Mouse (Mus musculus): ENCODE measurements around the gene Kcna1. TPM values are rescaled to one million over a fixed set of nuclear protein-coding genes. Genes with fewer than 3 reads are reported as not detected.

Kcna1 gene
- polyA plus RNA-seq, 1 experiment from 2014 or later: 0.64 TPM

DNA sequence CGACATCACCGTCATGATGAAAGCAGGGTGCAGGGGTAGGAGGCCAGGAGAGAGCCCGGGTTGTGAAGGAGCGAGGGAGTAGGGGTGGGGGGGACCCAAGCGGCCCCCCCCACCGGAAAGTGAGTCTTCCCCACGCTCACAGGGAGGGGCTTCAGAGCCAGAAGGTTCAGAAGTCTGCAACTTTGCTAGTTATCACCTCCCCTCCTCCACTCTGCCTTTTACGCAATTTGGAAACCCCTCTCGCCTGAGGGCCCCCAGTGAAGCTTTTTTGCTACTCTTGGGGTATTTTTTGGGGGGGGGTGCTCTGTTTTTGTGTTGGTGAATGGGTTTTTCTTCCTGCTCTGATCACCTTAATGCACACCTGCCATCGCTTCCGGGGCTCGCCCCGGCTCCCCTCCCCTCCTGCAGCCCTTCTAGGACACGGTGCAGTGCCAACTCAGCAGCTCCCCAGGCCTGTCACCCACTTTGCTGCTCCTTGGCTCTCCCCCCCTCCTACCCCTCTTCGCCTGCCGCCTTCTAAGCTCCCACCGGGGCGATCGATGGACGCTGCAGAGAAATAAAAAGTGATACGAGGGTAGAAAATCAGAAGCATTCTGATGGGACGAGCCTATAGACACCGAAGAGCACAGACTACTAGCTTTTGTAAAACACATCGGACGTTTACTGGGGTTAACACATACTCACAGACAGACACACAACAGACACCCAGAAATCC is 2.7 kb downstream of the Kcna1 start:
- WGBS: under 1% methylated on average over 25 of the region's 25 CpGs
- Histone ChIP-seq H3K27ac (no peak overlapping the region), H3K36me3 (no peaks in the 10 kb centered on the region), H3K27me3 (ENCODE audit: insufficient read depth, poor library complexity, severe bottlenecking) (peaks cover 96% of the 10 kb centered on the region), H3K9me3 (no peaks in the 10 kb centered on the region), H3K4me3 (peak overlapping the region; percentile 65), H3K4me1 (replicated peaks) (peaks cover 37% of the 10 kb centered on the region)
- DNase-seq (ENCODE audit: low spot score): no peak

DNA sequence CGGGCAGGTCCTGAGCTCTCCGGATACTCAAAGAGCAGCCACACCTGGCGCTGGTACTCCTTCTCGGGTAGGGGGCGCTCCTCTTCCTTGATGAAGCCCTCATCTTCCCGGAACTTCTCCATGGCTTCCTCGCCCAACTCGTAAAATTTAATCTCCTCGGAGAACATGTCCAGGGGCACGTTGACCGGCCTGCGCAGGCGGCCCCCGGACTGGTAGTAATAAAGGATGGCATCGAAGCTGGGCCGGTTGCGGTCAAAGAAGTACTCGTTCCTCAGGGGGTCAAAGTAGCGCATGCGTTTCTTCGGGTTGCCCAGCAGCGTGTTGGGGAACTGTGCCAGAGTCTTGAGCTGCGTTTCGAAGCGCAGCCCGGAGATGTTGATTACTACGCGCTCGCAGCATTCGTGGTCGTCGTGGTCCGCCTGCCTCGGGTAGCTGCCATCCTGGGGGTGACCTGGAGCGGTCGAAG is 3.3 kb downstream of the Kcna1 start:
- 2% methylated on average over 36 of the region's 36 CpGs for WGBS

DNA sequence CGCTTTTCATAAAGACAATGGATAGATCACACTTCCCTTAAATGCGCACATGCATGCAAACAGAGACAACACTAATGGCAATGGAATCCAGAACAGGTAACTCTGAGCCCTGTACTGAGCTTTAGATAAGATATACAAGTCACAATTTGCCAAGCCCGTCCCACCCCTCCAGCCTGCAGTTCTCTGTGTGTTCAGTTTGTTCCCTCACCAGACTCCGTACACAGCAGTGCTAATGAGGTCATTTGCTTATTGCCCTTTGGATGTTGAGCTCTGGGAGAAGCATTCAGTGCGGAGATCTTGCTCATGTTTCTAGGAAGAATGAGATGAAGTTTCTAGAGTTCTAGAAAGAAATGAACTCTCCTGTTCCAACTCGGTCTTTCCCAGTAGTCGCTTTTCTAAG is 17.7 kb downstream of the Kcna1 start:
- no peaks in the 10 kb centered on the region for H3K4me1 ChIP-seq (replicated peaks)
- H3K27me3 ChIP-seq (ENCODE audit: insufficient read depth, poor library complexity, severe bottlenecking): no peaks in the 10 kb centered on the region
- no peak overlapping the region for H3K27ac ChIP-seq
- no peaks in the 10 kb centered on the region for H3K9me3 ChIP-seq
- DNase-seq (ENCODE audit: low spot score): no peak
- H3K4me3 ChIP-seq: no peak overlapping the region
- 91% methylated on average over 7 of the region's 7 CpGs for WGBS
- no peaks in the 10 kb centered on the region for H3K36me3 ChIP-seq

More for the DNA sequence above, 3.3 kb downstream of the Kcna1 start:
- Histone ChIP-seq H3K27ac (no peak overlapping the region), H3K36me3 (no peaks in the 10 kb centered on the region), H3K27me3 (ENCODE audit: insufficient read depth, poor library complexity, severe bottlenecking) (peaks cover 93% of the 10 kb centered on the region), H3K4me1 (replicated peaks) (peaks cover 37% of the 10 kb centered on the region), H3K4me3 (peak overlapping the region; percentile 65), H3K9me3 (no peaks in the 10 kb centered on the region)
- peak; percentile 56 for DNase-seq (ENCODE audit: low spot score)

- Histone ChIP-seq H3K9me3 (no peaks in the 10 kb centered on the region), H3K27ac (no peak overlapping the region), H3K27me3 (ENCODE audit: insufficient read depth, poor library complexity, severe bottlenecking) (no peaks in the 10 kb centered on the region), H3K36me3 (no peaks in the 10 kb centered on the region), H3K4me3 (no peak overlapping the region), H3K4me1 (replicated peaks) (0 out of 2 replicates have a peak, but pooled peaks cover 4% of the 10 kb centered on the region)
- no peak for DNase-seq (ENCODE audit: low spot score)
- WGBS: 88% methylated on average over 4 of the region's 4 CpGs
Observed at GRCm38 (mm10) chr6:126618455-126618854, 27.7 kb downstream of the Kcna1 start.

DNA sequence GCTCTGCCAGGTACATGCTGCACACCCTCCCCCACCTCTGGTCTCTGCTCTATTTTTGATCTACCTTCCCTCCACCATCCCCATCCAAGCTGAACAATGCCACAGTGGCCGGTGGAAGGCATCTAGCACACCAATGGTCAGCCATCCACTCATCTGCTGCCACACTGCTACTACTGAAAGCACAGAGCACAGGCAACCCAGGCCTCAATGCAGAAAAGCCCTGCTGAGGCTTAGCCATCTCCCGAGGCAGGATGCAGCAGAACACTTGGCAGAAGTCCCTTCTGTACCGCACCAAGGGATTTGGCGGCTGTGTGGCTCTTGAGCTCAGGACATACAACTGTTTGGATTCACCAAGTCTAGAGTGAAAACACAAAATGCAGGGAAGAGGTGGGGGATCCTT is 35.4 kb downstream of the Kcna1 start:
- H3K27ac ChIP-seq: no peak overlapping the region
- no peaks in the 10 kb centered on the region for H3K27me3 ChIP-seq (ENCODE audit: insufficient read depth, poor library complexity, severe bottlenecking)
- no peaks in the 10 kb centered on the region for H3K9me3 ChIP-seq
- H3K36me3 ChIP-seq: no peaks in the 10 kb centered on the region
- 79% methylated on average over 4 of the region's 4 CpGs for WGBS
- DNase-seq (ENCODE audit: low spot score): no peak
- no peak overlapping the region for H3K4me3 ChIP-seq
- 0 out of 2 replicates have a peak, but pooled peaks cover 4% of the 10 kb centered on the region for H3K4me1 ChIP-seq (replicated peaks)

GRCm38 (mm10) chr6:126609193-126609947 is 36.8 kb downstream of the Kcna1 start:
- no peaks in the 10 kb centered on the region for H3K27me3 ChIP-seq (ENCODE audit: insufficient read depth, poor library complexity, severe bottlenecking)
- no peak overlapping the region for H3K4me3 ChIP-seq
- DNase-seq (ENCODE audit: low spot score): no peak
- H3K4me1 ChIP-seq (replicated peaks): 0 out of 2 replicates have a peak, but pooled peaks cover 4% of the 10 kb centered on the region
- no peaks in the 10 kb centered on the region for H3K36me3 ChIP-seq
- no peak overlapping the region for H3K27ac ChIP-seq
- WGBS: 73% methylated on average over 17 of the region's 17 CpGs
- H3K9me3 ChIP-seq: no peaks in the 10 kb centered on the region

- H3K4me1 ChIP-seq (replicated peaks): no peaks in the 10 kb centered on the region
- no peak overlapping the region for H3K27ac ChIP-seq
- WGBS: 91% methylated on average over 13 of the region's 13 CpGs
- no peaks in the 10 kb centered on the region for H3K36me3 ChIP-seq
- no peak for DNase-seq (ENCODE audit: low spot score)
- H3K9me3 ChIP-seq: no peaks in the 10 kb centered on the region
- H3K4me3 ChIP-seq: no peak overlapping the region
- no peaks in the 10 kb centered on the region for H3K27me3 ChIP-seq (ENCODE audit: insufficient read depth, poor library complexity, severe bottlenecking)
Observed at GRCm38 (mm10) chr6:126601843-126602326, 44.3 kb downstream of the Kcna1 start.

DNA sequence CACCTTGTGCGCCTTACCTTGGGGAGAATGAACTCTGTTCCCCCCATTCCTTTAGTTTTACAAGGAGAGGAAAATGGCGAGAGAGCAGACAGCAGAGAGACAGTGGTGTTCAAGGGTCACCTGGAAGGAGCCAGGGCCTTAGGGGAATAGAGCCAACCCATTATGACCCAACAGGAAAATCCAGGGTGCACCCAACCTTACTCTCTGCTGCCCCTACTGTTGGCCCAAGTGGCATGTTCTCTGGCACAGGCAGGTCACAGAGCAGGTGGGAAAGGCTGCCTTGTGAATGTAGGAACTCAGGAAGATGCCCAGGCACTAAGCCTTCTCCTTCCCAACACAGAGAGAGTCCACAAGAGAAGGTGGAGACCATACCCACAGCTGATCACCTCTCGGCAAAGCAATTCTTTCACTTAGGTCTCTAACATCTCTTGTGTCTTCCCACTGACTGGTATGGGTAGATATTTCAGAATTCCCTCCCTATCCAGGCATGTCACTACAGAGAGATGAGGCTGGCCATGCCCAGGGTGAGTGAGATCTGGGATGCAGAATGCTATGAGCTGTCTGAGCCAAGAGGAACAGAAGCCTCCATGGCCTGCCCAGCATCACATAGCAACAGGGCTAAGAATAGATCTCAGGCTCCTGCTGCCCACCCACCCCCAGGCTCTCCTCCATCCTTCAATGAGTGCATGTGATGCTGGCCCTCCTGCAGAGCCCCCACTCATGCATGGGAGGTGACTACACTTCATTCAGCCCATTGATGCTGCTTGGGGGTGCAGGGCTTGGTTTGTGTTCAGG is 46.8 kb downstream of the Kcna1 start:
- peaks cover 6% of the 10 kb centered on the region; the same call in 1 of the 2 replicates for H3K4me1 ChIP-seq (replicated peaks)
- H3K36me3 ChIP-seq: no peaks in the 10 kb centered on the region
- no peak overlapping the region for H3K27ac ChIP-seq
- H3K9me3 ChIP-seq: no peaks in the 10 kb centered on the region
- 0 out of 2 replicates have a peak, but pooled peaks cover 9% of the 10 kb centered on the region for H3K27me3 ChIP-seq (ENCODE audit: insufficient read depth, poor library complexity, severe bottlenecking)
- DNase-seq (ENCODE audit: low spot score): no peak
- 84% methylated on average over 3 of the region's 3 CpGs for WGBS
- no peak overlapping the region for H3K4me3 ChIP-seq

- Histone ChIP-seq H3K27ac (no peak overlapping the region), H3K36me3 (no peaks in the 10 kb centered on the region), H3K27me3 (ENCODE audit: insufficient read depth, poor library complexity, severe bottlenecking) (0 out of 2 replicates have a peak, but pooled peaks cover 9% of the 10 kb centered on the region), H3K4me3 (no peak overlapping the region), H3K4me1 (replicated peaks) (peaks cover 6% of the 10 kb centered on the region; the same call in 1 of the 2 replicates), H3K9me3 (no peaks in the 10 kb centered on the region)
- WGBS: 89% methylated on average over 4 of the region's 4 CpGs
- DNase-seq (ENCODE audit: low spot score): no peak
Observed at GRCm38 (mm10) chr6:126597741-126598140, 48.4 kb downstream of the Kcna1 start.

GRCm38 (mm10) chr6:126595805-126596629 is 50.2 kb downstream of the Kcna1 start:
- Histone ChIP-seq H3K4me1 (replicated peaks) (peaks cover 6% of the 10 kb centered on the region; the same call in 1 of the 2 replicates), H3K27me3 (ENCODE audit: insufficient read depth, poor library complexity, severe bottlenecking) (0 out of 2 replicates have a peak, but pooled peaks cover 9% of the 10 kb centered on the region), H3K4me3 (no peak overlapping the region), H3K36me3 (no peaks in the 10 kb centered on the region), H3K27ac (no peak overlapping the region), H3K9me3 (no peaks in the 10 kb centered on the region)
- DNase-seq (ENCODE audit: low spot score): no peak
- WGBS: 89% methylated on average over 18 of the region's 18 CpGs

DNA sequence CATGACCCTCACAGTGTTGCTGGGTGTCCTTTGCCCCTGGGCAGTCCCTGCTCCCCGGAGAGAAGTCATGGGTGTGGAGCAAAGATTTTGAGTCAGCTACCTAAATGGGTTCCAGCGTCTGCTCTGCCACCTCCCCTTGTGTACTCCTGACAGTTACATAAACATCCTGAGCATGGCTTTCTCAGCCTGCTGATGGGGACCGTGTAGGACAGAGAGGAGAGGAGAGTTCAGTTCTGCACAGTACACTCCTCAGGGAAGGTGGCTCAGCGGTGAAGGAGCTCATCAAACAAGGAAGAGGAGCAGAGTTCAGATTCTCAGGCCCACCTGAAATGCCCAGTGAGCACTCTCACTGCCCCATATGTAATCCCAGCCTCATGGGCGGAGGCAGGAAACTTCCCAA is 51.1 kb downstream of the Kcna1 start:
- Histone ChIP-seq H3K27ac (no peak overlapping the region), H3K36me3 (no peaks in the 10 kb centered on the region), H3K9me3 (no peaks in the 10 kb centered on the region), H3K27me3 (ENCODE audit: insufficient read depth, poor library complexity, severe bottlenecking) (0 out of 2 replicates have a peak, but pooled peaks cover 9% of the 10 kb centered on the region), H3K4me3 (no peak overlapping the region), H3K4me1 (replicated peaks) (peaks cover 6% of the 10 kb centered on the region; the same call in 1 of the 2 replicates)
- 46% methylated on average over 5 of the region's 5 CpGs for WGBS
- no peak for DNase-seq (ENCODE audit: low spot score)

Measured in hindbrain, embryonic 10.5 days (tissue).